Mouse (Mus musculus): ENCODE measurements at regions not wholly inside any gene's neighbourhood (a gene's known extent, or its start where the extent isn't known, plus 50 kb on each side); places are given as distances from the start of the nearest gene placed in this dataset.

DNA sequence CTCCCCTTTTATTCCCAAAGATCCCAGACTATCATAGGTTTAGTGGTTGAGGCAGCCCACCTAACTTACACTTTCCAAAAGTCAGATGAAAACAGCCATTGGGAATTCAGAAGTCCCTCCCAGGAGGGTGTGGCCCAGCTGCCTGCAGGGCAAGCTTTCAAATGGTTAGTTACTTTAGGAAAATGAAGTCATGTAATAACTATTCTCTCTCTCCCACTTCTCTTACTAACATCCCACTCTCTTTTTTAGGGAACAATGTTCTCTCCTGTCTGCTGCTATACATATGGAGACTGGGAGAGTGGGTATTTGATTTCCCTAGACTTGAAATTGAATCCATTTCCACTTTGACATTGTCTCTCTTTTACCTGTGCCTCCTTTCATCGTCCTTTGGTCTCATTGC lies 55.0 kb downstream of the Zfp648 start:
- DNase-seq, result no peak

GRCm38 (mm10) chr1:154256811-154257210 lies 55.8 kb downstream of the Zfp648 start:
- DNase-seq, result no peak

- no peak for DNase-seq
Observed at GRCm38 (mm10) chr1:154258511-154258910, 57.5 kb downstream of the Zfp648 start.

GRCm38 (mm10) chr1:154260393-154260792 lies 59.4 kb downstream of the Zfp648 start:
- no peak for DNase-seq

DNA sequence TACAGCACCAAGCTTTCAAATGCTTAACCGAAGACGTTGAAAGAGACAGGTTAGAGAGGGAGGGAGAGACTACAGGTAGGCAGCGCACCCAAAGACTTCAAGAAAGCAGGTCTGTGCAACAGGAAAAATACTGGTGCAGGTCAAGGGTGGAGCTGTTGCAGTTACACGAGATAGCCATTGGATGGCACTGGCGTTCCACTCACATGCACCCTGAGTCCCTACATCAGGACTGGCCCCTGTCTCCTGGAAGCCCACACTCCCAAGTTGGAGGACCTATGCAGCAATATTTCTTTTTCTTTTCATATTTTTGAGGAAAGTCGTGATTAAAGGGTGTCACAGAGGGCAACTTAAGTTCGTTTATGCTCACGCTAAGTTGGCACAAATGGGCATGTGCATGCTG lies 80.5 kb downstream of the Zfp648 start:
- DNase-seq, result peak; percentile 63

- no peak for DNase-seq
Observed at GRCm38 (mm10) chr1:154286080-154286479, 85.1 kb downstream of the Zfp648 start.

- no peak for DNase-seq
Observed at GRCm38 (mm10) chr1:154292729-154293128, 91.7 kb downstream of the Zfp648 start.

GRCm38 (mm10) chr1:154296080-154296479 lies 95.1 kb downstream of the Zfp648 start:
- no peak for DNase-seq

DNA sequence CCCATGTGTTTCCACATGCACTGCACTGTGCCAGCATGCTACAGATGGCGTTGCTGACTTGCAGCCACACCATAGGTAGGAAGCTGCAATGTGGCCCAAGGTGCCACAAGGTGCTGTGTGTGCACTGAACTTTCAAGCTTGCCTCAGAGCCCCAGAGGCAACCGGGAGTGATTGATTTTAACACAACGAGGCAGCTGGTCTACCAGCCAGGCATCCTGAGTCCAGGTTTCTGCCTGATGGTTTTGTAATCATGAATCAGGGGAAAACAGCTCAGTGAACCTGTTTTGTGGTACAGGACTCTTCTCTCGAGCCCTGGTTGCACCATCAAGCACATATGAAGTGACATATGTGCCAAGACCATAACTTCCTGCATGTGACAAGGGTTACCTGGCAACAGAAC lies 98.9 kb downstream of the Zfp648 start:
- DNase-seq, result no peak

- peak; percentile 39 for DNase-seq
Observed at GRCm38 (mm10) chr1:154309650-154310049, 108.7 kb downstream of the Zfp648 start.

All from heart, postnatal 4 days (tissue).